Mouse (Mus musculus): Measurements from ENCODE around the gene Hoxb2. TPM values are rescaled to one million over a fixed set of nuclear protein-coding genes. Genes with fewer than 3 reads are reported as not detected.

Hoxb2 gene
- polyA plus RNA-seq, 1 experiment from 2014 or later, result 7.5 TPM

DNA sequence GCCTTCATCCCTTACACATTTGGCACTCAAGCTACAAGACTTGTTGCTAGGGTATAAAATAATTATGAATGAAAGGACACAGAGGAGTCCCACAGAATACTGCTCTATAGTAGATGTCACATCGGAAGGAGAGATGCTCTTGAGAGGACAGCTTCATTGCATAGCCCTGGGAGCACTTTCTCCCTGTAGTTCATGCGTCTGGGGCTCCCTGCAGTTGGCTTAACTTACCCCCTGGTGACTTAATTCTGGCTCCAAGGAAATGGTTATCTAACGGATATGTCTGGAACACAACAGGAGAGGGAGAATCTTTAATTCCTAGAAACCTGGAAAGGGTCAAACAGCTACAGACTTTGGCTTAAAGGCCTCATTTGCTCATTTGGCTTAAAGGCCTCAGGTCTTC lies 21.4 kb downstream of the Hoxb2 start:
- ATAC-seq (ENCODE audit: insufficient number of reproducible peaks, low FRiP score, low TSS enrichment, low read depth) (no peak), DNase-seq (ENCODE audit: low spot score) (no peak)
- 18% methylated on average over 3 of the region's 3 CpGs for WGBS
- Histone ChIP-seq H3K27ac (replicated peaks; ENCODE audit: low read depth, low read length) (no peak overlapping the region), H3K4me1 (ENCODE audit: control insufficient read depth, insufficient read depth, low read length) (no peaks in the 10 kb centered on the region), H3K9me3 (ENCODE audit: control insufficient read depth, low read length) (no peaks in the 10 kb centered on the region), H3K4me3 (ENCODE audit: low read depth, low read length) (no peak overlapping the region), H3K9ac (ENCODE audit: low read length) (no peak overlapping the region), H3K27me3 (ENCODE audit: control insufficient read depth, insufficient read depth, low read length) (peaks cover 58% of the 10 kb centered on the region), H3K4me2 (ENCODE audit: low read depth, severe bottlenecking) (no peak overlapping the region), H3K36me3 (ENCODE audit: control insufficient read depth, insufficient read depth, low read length) (no peaks in the 10 kb centered on the region)

DNA sequence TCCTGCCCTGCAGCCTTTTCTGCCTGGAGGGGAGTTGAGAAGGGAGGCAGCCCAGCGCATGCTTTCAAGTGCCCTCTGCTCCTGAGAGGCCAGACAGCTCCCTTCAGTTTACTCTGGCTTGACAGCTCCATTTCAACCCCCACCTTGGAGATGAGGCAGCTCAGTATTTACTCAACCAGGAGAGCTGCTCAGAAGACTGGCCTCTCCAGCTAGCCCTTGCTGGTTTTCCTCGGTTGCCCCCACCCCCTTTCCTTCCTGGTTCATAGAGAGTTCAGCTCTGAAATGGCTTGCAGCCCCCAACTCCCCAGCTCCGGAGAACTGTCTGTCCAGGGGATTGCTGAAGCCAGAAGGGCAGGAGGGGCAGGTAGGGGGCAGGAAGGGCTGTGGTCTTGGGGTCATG lies 22.2 kb downstream of the Hoxb2 start:
- Histone ChIP-seq H3K9ac (ENCODE audit: low read length) (no peak overlapping the region), H3K4me2 (ENCODE audit: low read depth, severe bottlenecking) (no peak overlapping the region), H3K27ac (replicated peaks; ENCODE audit: low read depth, low read length) (no peak overlapping the region), H3K4me3 (ENCODE audit: low read depth, low read length) (no peak overlapping the region), H3K27me3 (ENCODE audit: control insufficient read depth, insufficient read depth, low read length) (peaks cover 51% of the 10 kb centered on the region), H3K36me3 (ENCODE audit: control insufficient read depth, insufficient read depth, low read length) (no peaks in the 10 kb centered on the region), H3K9me3 (ENCODE audit: control insufficient read depth, low read length) (no peaks in the 10 kb centered on the region), H3K4me1 (ENCODE audit: control insufficient read depth, insufficient read depth, low read length) (no peaks in the 10 kb centered on the region)
- ATAC-seq (ENCODE audit: insufficient number of reproducible peaks, low FRiP score, low TSS enrichment, low read depth) (no peak), DNase-seq (ENCODE audit: low spot score) (peak; percentile 22)
- WGBS, result 8% methylated on average over 3 of the region's 3 CpGs

DNA sequence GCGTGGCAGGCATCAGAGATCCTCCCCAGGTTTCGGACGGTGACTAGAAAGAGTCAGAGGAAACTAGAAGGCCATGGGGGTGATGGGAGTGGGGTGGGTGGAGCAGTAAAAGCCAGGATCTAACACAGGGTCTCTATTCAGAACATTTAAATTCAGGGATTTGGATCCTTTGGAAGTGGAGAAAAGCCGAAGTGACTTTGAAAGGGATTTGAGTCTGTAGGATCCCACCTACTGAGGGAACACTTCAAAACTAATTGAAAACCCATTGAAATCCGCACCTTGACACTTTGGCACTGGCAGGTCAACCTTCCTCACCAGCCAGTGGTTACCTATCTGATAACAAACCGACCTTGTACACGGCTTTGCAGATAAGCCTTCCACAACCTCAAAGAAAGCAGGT lies 24.5 kb downstream of the Hoxb2 start:
- H3K9me3 ChIP-seq (ENCODE audit: control insufficient read depth, low read length), result no peaks in the 10 kb centered on the region
- H3K4me2 ChIP-seq (ENCODE audit: low read depth, severe bottlenecking), result no peak overlapping the region
- H3K4me3 ChIP-seq (ENCODE audit: low read depth, low read length), result no peak overlapping the region
- no peaks in the 10 kb centered on the region for H3K4me1 ChIP-seq (ENCODE audit: control insufficient read depth, insufficient read depth, low read length)
- H3K9ac ChIP-seq (ENCODE audit: low read length), result no peak overlapping the region
- ATAC-seq (ENCODE audit: insufficient number of reproducible peaks, low FRiP score, low TSS enrichment, low read depth) (no peak), DNase-seq (ENCODE audit: low spot score) (no peak)
- peaks cover 32% of the 10 kb centered on the region for H3K27me3 ChIP-seq (ENCODE audit: control insufficient read depth, insufficient read depth, low read length)
- WGBS, result 35% methylated on average over 7 of the region's 7 CpGs
- no peak overlapping the region for H3K27ac ChIP-seq (replicated peaks; ENCODE audit: low read depth, low read length)
- no peaks in the 10 kb centered on the region for H3K36me3 ChIP-seq (ENCODE audit: control insufficient read depth, insufficient read depth, low read length)

DNA sequence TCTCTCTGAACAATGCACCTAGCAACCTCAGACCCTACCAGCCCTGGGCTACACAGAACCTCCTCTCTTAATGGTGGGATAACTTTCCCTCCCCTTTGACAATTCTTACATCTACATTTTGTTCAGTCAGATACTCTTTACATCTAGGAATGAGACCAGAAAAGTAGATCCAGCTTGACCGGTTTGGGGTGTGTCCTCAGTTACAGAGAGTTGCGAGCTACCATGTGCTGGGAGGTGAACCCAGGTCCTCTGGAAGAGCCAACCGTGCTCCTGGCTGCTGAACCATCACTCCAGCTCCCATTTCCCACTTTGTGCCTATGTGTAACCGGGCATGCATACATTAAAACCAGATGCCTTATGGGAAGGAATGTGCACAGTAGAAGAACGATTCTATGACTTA lies 33.1 kb downstream of the Hoxb2 start:
- no peaks in the 10 kb centered on the region for H3K36me3 ChIP-seq (ENCODE audit: control insufficient read depth, insufficient read depth, low read length)
- no peaks in the 10 kb centered on the region for H3K9me3 ChIP-seq (ENCODE audit: control insufficient read depth, low read length)
- no peak overlapping the region for H3K4me3 ChIP-seq (ENCODE audit: low read depth, low read length)
- H3K4me1 ChIP-seq (ENCODE audit: control insufficient read depth, insufficient read depth, low read length), result no peaks in the 10 kb centered on the region
- ATAC-seq (ENCODE audit: insufficient number of reproducible peaks, low FRiP score, low TSS enrichment, low read depth) (no peak), DNase-seq (ENCODE audit: low spot score) (no peak)
- no peak overlapping the region for H3K9ac ChIP-seq (ENCODE audit: low read length)
- no peak overlapping the region for H3K27ac ChIP-seq (replicated peaks; ENCODE audit: low read depth, low read length)
- peaks cover 3% of the 10 kb centered on the region; the same call in 1 of the 2 replicates for H3K27me3 ChIP-seq (ENCODE audit: control insufficient read depth, insufficient read depth, low read length)
- no peak overlapping the region for H3K4me2 ChIP-seq (ENCODE audit: low read depth, severe bottlenecking)
- 76% methylated on average over 5 of the region's 5 CpGs for WGBS

DNA sequence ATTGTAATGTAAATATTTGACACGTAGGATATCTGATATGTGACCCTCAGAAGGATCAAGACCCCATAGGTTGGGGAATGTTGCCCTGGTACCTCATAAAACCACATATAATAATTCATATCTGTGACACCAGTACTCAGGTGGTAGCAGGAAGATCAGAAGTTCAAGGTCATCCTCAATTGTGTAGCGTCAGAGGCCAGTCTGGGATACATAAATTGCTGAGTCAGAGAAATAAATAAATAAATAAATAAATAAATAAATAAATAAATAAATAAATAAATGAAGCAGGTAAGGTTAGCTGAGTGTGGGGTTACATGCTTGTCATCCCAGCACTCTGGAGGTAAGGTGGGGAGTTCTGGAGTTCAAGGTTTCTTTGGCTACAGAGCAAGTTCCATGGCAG lies 37.3 kb downstream of the Hoxb2 start:
- Histone ChIP-seq H3K27me3 (ENCODE audit: control insufficient read depth, insufficient read depth, low read length) (no peaks in the 10 kb centered on the region), H3K4me3 (ENCODE audit: low read depth, low read length) (no peak overlapping the region), H3K27ac (replicated peaks; ENCODE audit: low read depth, low read length) (no peak overlapping the region), H3K9me3 (ENCODE audit: control insufficient read depth, low read length) (no peaks in the 10 kb centered on the region), H3K36me3 (ENCODE audit: control insufficient read depth, insufficient read depth, low read length) (no peaks in the 10 kb centered on the region), H3K9ac (ENCODE audit: low read length) (no peak overlapping the region), H3K4me1 (ENCODE audit: control insufficient read depth, insufficient read depth, low read length) (no peaks in the 10 kb centered on the region), H3K4me2 (ENCODE audit: low read depth, severe bottlenecking) (no peak overlapping the region)
- DNase-seq (ENCODE audit: low spot score) (no peak), ATAC-seq (ENCODE audit: insufficient number of reproducible peaks, low FRiP score, low TSS enrichment, low read depth) (no peak)
- WGBS, result 86% methylated on average over 2 of the region's 2 CpGs

DNA sequence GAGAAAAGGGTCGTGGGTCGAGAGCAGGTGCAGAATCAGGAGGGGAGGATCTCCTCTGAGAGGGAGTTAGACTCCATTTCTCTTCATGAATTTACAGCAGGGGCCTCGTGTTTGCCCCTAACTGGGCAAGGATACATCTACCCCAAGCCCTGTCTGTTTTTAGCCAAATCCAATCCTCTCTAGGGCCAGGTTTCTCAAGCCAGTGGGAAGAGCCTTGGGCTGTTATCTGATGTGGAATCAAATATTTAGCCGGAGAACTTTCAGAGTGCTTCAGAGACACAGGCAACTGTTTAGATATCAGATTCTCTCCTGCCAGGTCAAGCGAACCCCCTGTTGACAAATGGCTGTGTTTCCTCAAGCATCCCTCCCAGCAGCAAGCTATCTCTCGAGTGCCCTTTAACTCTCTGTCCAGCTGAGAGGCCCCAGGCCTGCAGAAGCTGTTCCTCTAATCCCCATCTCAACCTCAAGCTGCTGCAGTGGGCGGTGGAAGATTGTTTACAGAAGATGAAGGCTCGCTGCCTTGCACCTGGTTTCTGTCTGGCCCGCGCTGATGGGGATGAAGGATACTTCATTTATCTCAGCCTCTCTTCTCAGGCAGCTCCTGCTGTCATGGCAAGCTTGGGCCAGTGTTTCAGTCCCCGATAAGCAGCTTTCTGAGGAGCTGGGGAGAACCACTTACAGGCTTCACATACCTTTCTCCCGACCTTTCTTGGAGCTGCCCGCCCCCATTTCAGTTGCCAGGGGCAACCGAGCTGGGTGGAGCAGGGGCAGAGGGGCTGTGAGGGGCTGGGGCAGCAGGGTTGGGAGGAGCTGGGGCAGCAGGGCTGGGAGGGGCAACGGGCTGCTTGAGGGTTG lies 46.7 kb downstream of the Hoxb2 start:
- WGBS, result 6% methylated on average over 15 of the region's 15 CpGs
- Histone ChIP-seq H3K4me1 (ENCODE audit: control insufficient read depth, insufficient read depth, low read length) (peaks cover 6% of the 10 kb centered on the region), H3K27me3 (ENCODE audit: control insufficient read depth, insufficient read depth, low read length) (peaks cover 29% of the 10 kb centered on the region), H3K9ac (ENCODE audit: low read length) (no peak overlapping the region), H3K36me3 (ENCODE audit: control insufficient read depth, insufficient read depth, low read length) (no peaks in the 10 kb centered on the region), H3K4me3 (ENCODE audit: low read depth, low read length) (no peak overlapping the region), H3K9me3 (ENCODE audit: control insufficient read depth, low read length) (no peaks in the 10 kb centered on the region), H3K4me2 (ENCODE audit: low read depth, severe bottlenecking) (peak overlapping the region; percentile 19; the same call in 1 of the 2 replicates), H3K27ac (replicated peaks; ENCODE audit: low read depth, low read length) (no peak overlapping the region)
- ATAC-seq (ENCODE audit: insufficient number of reproducible peaks, low FRiP score, low TSS enrichment, low read depth) (no peak), DNase-seq (ENCODE audit: low spot score) (peak; percentile 60)

DNA sequence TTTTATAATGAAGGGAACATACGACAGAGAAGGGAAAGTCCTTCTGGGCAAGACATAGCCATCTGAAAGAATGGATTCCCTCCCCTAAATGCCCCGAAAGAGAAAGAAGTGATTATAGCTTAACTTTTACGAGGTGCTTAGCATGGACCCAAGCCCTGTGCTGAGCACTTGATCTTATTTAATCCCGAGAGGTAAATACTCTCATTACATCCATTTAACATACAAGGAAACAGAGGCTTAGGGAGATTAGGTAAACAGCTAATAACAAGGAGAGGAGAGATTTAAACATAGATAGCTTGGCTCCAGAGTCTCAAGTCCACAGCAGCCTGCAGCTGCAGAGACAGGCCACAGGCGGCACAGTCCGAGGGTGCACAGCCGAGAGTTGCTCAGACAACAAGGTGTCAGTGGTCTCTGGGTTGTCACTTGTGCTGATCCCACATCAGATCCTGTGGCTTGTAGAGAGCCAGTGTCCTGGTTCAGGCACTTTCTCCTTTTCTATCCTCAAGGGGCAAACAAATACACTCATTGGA lies 47.5 kb downstream of the Hoxb2 start:
- Histone ChIP-seq H3K4me3 (ENCODE audit: low read depth, low read length) (no peak overlapping the region), H3K27ac (replicated peaks; ENCODE audit: low read depth, low read length) (no peak overlapping the region), H3K4me1 (ENCODE audit: control insufficient read depth, insufficient read depth, low read length) (peaks cover 6% of the 10 kb centered on the region), H3K9me3 (ENCODE audit: control insufficient read depth, low read length) (no peaks in the 10 kb centered on the region), H3K27me3 (ENCODE audit: control insufficient read depth, insufficient read depth, low read length) (peaks cover 31% of the 10 kb centered on the region), H3K9ac (ENCODE audit: low read length) (no peak overlapping the region), H3K36me3 (ENCODE audit: control insufficient read depth, insufficient read depth, low read length) (no peaks in the 10 kb centered on the region), H3K4me2 (ENCODE audit: low read depth, severe bottlenecking) (no peak overlapping the region)
- DNase-seq (ENCODE audit: low spot score), result peak; percentile 35
- no peak for ATAC-seq (ENCODE audit: insufficient number of reproducible peaks, low FRiP score, low TSS enrichment, low read depth)
- 14% methylated on average over 7 of the region's 7 CpGs for WGBS

DNA sequence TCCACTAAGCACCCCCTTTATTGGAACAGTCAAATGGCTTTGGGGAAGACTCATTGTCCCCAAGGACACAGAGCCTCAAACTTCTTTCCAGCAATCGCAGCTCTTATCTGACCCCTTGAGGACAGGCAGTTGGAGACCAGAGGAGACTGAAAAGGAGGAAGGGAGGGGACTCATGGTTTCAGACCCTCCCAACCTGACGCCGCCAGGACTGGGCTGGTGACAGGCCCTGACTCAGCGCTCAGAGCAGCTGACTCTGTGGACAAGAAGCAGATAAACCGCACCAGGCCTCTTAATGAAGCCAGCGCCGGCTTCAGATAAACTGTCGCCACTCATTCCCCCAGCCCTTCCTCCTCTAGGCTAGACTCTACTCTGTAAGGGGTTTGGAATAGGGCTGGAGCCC lies 49.6 kb downstream of the Hoxb2 start:
- Histone ChIP-seq H3K4me2 (ENCODE audit: low read depth, severe bottlenecking) (no peak overlapping the region), H3K27ac (replicated peaks; ENCODE audit: low read depth, low read length) (no peak overlapping the region), H3K9me3 (ENCODE audit: control insufficient read depth, low read length) (no peaks in the 10 kb centered on the region), H3K27me3 (ENCODE audit: control insufficient read depth, insufficient read depth, low read length) (peaks cover 43% of the 10 kb centered on the region), H3K4me3 (ENCODE audit: low read depth, low read length) (no peak overlapping the region), H3K36me3 (ENCODE audit: control insufficient read depth, insufficient read depth, low read length) (no peaks in the 10 kb centered on the region), H3K9ac (ENCODE audit: low read length) (no peak overlapping the region), H3K4me1 (ENCODE audit: control insufficient read depth, insufficient read depth, low read length) (peaks cover 6% of the 10 kb centered on the region)
- WGBS, result 9% methylated on average over 8 of the region's 8 CpGs
- DNase-seq (ENCODE audit: low spot score) (peak; percentile 24), ATAC-seq (ENCODE audit: insufficient number of reproducible peaks, low FRiP score, low TSS enrichment, low read depth) (no peak)

Data from limb, embryonic 11.5 days (tissue).